Mouse (Mus musculus): ENCODE measurements around the gene Sfrp5. TPM values are rescaled to one million over a fixed set of nuclear protein-coding genes. Genes with fewer than 3 reads are reported as not detected.

Sfrp5 gene
- polyA plus RNA-seq, 1 experiment, result not detected

DNA sequence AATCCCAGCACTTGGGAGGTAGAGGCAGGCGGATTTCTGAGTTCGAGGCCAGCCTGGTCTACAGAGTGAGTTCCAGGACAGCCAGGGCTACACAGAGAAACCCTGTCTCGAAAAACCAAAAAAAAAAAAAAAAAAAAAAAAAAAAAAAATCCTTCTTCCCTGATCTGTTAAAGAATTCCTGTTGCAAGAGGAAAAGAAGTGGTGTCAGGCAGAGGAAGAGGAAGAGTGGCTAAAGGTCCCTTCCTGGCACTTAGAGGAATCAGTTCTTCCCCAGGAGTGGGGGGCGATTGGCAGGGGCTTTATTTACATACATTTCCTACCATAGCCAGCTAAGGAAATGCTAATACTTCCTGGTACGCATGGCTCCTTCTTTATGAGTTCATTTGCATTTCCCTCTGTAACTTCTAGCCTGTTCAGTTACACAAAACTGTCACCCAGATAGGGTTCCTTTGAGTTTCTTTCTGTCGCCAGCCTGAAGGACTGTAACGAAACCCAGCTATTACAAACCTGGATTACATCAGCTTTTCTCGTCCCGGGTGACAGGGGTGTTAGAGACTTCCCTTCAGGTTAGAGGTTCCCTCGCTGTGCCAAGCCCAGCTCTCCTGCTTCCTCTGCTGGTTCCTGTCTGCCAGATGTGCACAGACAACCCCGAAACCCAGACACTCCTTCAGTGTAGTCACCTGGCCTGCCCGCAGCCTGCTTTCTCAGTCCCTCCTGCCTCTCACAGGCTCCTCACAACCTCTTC, 44.4 kb downstream of the Sfrp5 start:
- Histone ChIP-seq H3K27ac (ENCODE audit: insufficient read depth, low read depth, low read length) (no peak overlapping the region), H3K4me3 (ENCODE audit: insufficient read depth, low read length) (no peak overlapping the region)
- TF ChIP-seq CTCF (IDR thresholded peaks at IDR 0.05; ENCODE audit: low read depth, low read length) (no peak), POLR2A (IDR thresholded peaks at IDR 0.05; ENCODE audit: borderline replicate concordance, low read depth, low read length) (no peak)

DNA sequence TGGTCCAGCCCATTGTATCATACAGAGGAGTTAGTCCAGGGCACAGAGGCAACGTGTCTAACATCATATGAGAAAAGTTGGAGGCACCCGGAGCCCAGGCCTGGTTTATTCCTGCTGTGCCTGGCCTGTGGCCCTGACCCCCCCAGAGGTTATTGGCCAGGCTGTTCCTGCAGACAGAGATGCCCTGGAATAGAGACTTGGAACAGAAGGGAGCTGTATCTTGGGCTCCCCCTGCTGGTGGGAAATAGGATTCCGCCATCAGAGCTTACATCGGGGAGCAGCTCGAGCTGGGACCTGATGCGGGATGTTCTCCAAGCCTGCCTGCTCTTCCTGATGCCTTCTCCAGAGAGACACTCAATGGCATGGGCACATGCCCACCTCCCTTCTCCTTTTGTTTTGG, 50.1 kb downstream of the Sfrp5 start:
- TF ChIP-seq POLR2A (IDR thresholded peaks at IDR 0.05; ENCODE audit: borderline replicate concordance, low read depth, low read length) (no peak), CTCF (IDR thresholded peaks at IDR 0.05; ENCODE audit: low read depth, low read length) (peak; percentile 61)
- H3K4me1 ChIP-seq (ENCODE audit: control insufficient read depth, insufficient read depth, low read length), result peaks cover 25% of the 10 kb centered on the region
- no peak overlapping the region for H3K27ac ChIP-seq (ENCODE audit: insufficient read depth, low read depth, low read length)
- no peak overlapping the region for H3K4me3 ChIP-seq (ENCODE audit: insufficient read depth, low read length)

More for the DNA sequence above, 44.4 kb downstream of the Sfrp5 start:
- peaks cover 19% of the 10 kb centered on the region for H3K4me1 ChIP-seq (ENCODE audit: control insufficient read depth, insufficient read depth, low read length)

DNA sequence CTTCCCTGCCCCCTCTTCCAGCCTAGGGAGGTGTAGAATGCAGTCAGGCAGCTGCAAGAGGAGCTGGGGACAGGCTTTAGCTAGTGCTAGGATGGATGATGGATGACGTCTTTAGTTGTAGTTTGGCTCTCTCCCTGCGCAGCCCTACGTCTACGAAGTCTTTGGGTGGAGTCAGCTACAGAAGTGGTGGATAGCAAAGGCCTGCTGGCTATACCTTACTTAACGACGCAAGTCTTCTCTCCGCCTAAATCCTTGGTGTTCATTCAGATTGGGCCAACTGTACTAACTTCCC, 53.5 kb downstream of the Sfrp5 start:
- no peak for TF ChIP-seq POLR2A (IDR thresholded peaks at IDR 0.05; ENCODE audit: borderline replicate concordance, low read depth, low read length)
- peak overlapping the region; percentile 92 for H3K4me3 ChIP-seq (ENCODE audit: insufficient read depth, low read length)
- no peak overlapping the region for H3K27ac ChIP-seq (ENCODE audit: insufficient read depth, low read depth, low read length)
- H3K4me1 ChIP-seq (ENCODE audit: control insufficient read depth, insufficient read depth, low read length), result peaks cover 40% of the 10 kb centered on the region

Other genes with a start within 250 kb of the Sfrp5 start
- gene Mms19, start 221.1 kb downstream of the Sfrp5 start, polyA plus RNA-seq (2012; ENCODE audit: insufficient read depth, insufficient read length, missing spikeins), result 43.7 and 57.0 TPM in 2 replicates
- 44.1 and 46.7 TPM in 2 replicates for gene Ubtd1, start 220.5 kb downstream of the Sfrp5 start, polyA plus RNA-seq (2012; ENCODE audit: insufficient read depth, insufficient read length, missing spikeins)
- gene Ankrd2, start 166.3 kb downstream of the Sfrp5 start, polyA plus RNA-seq (2012; ENCODE audit: insufficient read depth, insufficient read length, missing spikeins), result not detected in 2 replicates
- gene Hoga1, start 156.6 kb downstream of the Sfrp5 start, polyA plus RNA-seq (2012; ENCODE audit: insufficient read depth, insufficient read length, missing spikeins), result 1.9 and 2.3 TPM in 2 replicates
- 0.54 TPM in 1 of 2 replicates, not detected in the other for gene 4933411K16Rik, start 150.0 kb downstream of the Sfrp5 start, polyA plus RNA-seq (2012; ENCODE audit: insufficient read depth, insufficient read length, missing spikeins)
- gene Morn4, start 115.9 kb downstream of the Sfrp5 start, polyA plus RNA-seq (2012; ENCODE audit: insufficient read depth, insufficient read length, missing spikeins), result 1.3 and 1.4 TPM in 2 replicates
- 42.6 and 44.6 TPM in 2 replicates for gene Pi4k2a, start 111.8 kb downstream of the Sfrp5 start, polyA plus RNA-seq (2012; ENCODE audit: insufficient read depth, insufficient read length, missing spikeins)
- 16.9 and 21.3 TPM in 2 replicates for gene Avpi1, start 73.2 kb downstream of the Sfrp5 start, polyA plus RNA-seq (2012; ENCODE audit: insufficient read depth, insufficient read length, missing spikeins)
- gene Marveld1, start 54.9 kb downstream of the Sfrp5 start, polyA plus RNA-seq (2012; ENCODE audit: insufficient read depth, insufficient read length, missing spikeins), result 32.4 TPM in 2 replicates
- 30.7 and 32.3 TPM in 2 replicates for gene Zfyve27, start 38.3 kb downstream of the Sfrp5 start, polyA plus RNA-seq (2012; ENCODE audit: insufficient read depth, insufficient read length, missing spikeins)
- gene Golga7b, start 45.3 kb upstream of the Sfrp5 start, polyA plus RNA-seq (2012; ENCODE audit: insufficient read depth, insufficient read length, missing spikeins), result not detected in 2 replicates
- not detected in 2 replicates for gene Crtac1, start 229.5 kb upstream of the Sfrp5 start, polyA plus RNA-seq (2012; ENCODE audit: insufficient read depth, insufficient read length, missing spikeins)